Mouse (Mus musculus): ENCODE results near the gene Il20ra. TPM values are rescaled to one million over a fixed set of nuclear protein-coding genes. Genes with fewer than 3 reads are reported as not detected.

Il20ra gene
- polyA plus RNA-seq (2016; fragmentation: Nextera tagmentation; extraction: Ambion mirVana): 0.09 TPM in 1 of 2 replicates, not detected in the other

- H3K9me3 ChIP-seq (replicated peaks): no peaks in the 10 kb centered on the region
- ATAC-seq (ENCODE audit: low FRiP score): peak; percentile 60; the same call in 1 of the 2 replicates
- no peak within 1 kb of the TSS for H3K27ac ChIP-seq
- H3K36me3 ChIP-seq: no peaks in the 10 kb centered on the region
- peak within 1 kb of the TSS; percentile 45 for H3K4me3 ChIP-seq
- H3K4me1 ChIP-seq: peaks cover 4% of the 10 kb centered on the region
- H3K27me3 ChIP-seq: peaks cover 35% of the 10 kb centered on the region
- peak within 1 kb of the TSS; percentile 94 for H3K4me2 ChIP-seq (replicated peaks)
- H3K9ac ChIP-seq: peak within 1 kb of the TSS; percentile 65
- WGBS: 3% methylated on average over 29 of the region's 29 CpGs
These were observed at the start of gene Il20ra for GRCm38 (mm10) chr10:19712421-19712836. Il20ra (plus strand) TSS chr10:19712570.

- Histone ChIP-seq H3K4me2 (replicated peaks) (no peak overlapping the region), H3K4me1 (no peaks in the 10 kb centered on the region), H3K4me3 (no peak overlapping the region), H3K36me3 (no peaks in the 10 kb centered on the region), H3K9ac (no peak overlapping the region), H3K27me3 (no peaks in the 10 kb centered on the region), H3K27ac (no peak overlapping the region), H3K9me3 (replicated peaks) (no peaks in the 10 kb centered on the region)
- ATAC-seq (ENCODE audit: low FRiP score): no peak
- 89% methylated on average over 5 of the region's 5 CpGs for WGBS
These were observed 43.4 kb upstream of the Il20ra start for GRCm38 (mm10) chr10:19668973-19669372.

GRCm38 (mm10) chr10:19672015-19672414, 40.4 kb upstream of the Il20ra start:
- H3K4me2 ChIP-seq (replicated peaks): no peak overlapping the region
- no peaks in the 10 kb centered on the region for H3K9me3 ChIP-seq (replicated peaks)
- no peak overlapping the region for H3K4me3 ChIP-seq
- no peak overlapping the region for H3K9ac ChIP-seq
- no peaks in the 10 kb centered on the region for H3K27me3 ChIP-seq
- no peak for ATAC-seq (ENCODE audit: low FRiP score)
- no peaks in the 10 kb centered on the region for H3K36me3 ChIP-seq
- H3K27ac ChIP-seq: no peak overlapping the region
- H3K4me1 ChIP-seq: no peaks in the 10 kb centered on the region

GRCm38 (mm10) chr10:19673146-19673545, 39.2 kb upstream of the Il20ra start:
- no peak overlapping the region for H3K27ac ChIP-seq
- no peaks in the 10 kb centered on the region for H3K9me3 ChIP-seq (replicated peaks)

GRCm38 (mm10) chr10:19687686-19688085, 24.7 kb upstream of the Il20ra start:
- no peaks in the 10 kb centered on the region for H3K27me3 ChIP-seq
- H3K9ac ChIP-seq: no peak overlapping the region
- no peaks in the 10 kb centered on the region for H3K9me3 ChIP-seq (replicated peaks)
- no peak overlapping the region for H3K27ac ChIP-seq
- no peaks in the 10 kb centered on the region for H3K4me1 ChIP-seq
- no peaks in the 10 kb centered on the region for H3K36me3 ChIP-seq
- no peak overlapping the region for H3K4me2 ChIP-seq (replicated peaks)
- 80% methylated on average over 3 of the region's 3 CpGs for WGBS
- H3K4me3 ChIP-seq: no peak overlapping the region
- no peak for ATAC-seq (ENCODE audit: low FRiP score)

More at GRCm38 (mm10) chr10:19673146-19673545, 39.2 kb upstream of the Il20ra start:
- no peaks in the 10 kb centered on the region for H3K4me1 ChIP-seq
- no peak overlapping the region for H3K9ac ChIP-seq
- H3K4me3 ChIP-seq: no peak overlapping the region
- H3K36me3 ChIP-seq: no peaks in the 10 kb centered on the region
- no peak for ATAC-seq (ENCODE audit: low FRiP score)
- H3K27me3 ChIP-seq: no peaks in the 10 kb centered on the region
- H3K4me2 ChIP-seq (replicated peaks): no peak overlapping the region
- 92% methylated on average over 1 of the region's 1 CpGs for WGBS

- Histone ChIP-seq H3K27ac (no peak overlapping the region), H3K9me3 (replicated peaks) (no peaks in the 10 kb centered on the region), H3K4me3 (no peak overlapping the region), H3K27me3 (no peaks in the 10 kb centered on the region), H3K36me3 (no peaks in the 10 kb centered on the region), H3K4me2 (replicated peaks) (no peak overlapping the region), H3K9ac (no peak overlapping the region), H3K4me1 (no peaks in the 10 kb centered on the region)
- no peak for ATAC-seq (ENCODE audit: low FRiP score)
- WGBS: 78% methylated on average over 3 of the region's 3 CpGs
These were observed 21.1 kb upstream of the Il20ra start for GRCm38 (mm10) chr10:19691287-19691686.

GRCm38 (mm10) chr10:19691771-19692170, 20.6 kb upstream of the Il20ra start:
- ATAC-seq (ENCODE audit: low FRiP score): no peak
- no peaks in the 10 kb centered on the region for H3K36me3 ChIP-seq
- no peaks in the 10 kb centered on the region for H3K9me3 ChIP-seq (replicated peaks)
- no peaks in the 10 kb centered on the region for H3K4me1 ChIP-seq
- 82% methylated on average over 13 of the region's 13 CpGs for WGBS
- no peaks in the 10 kb centered on the region for H3K27me3 ChIP-seq
- no peak overlapping the region for H3K9ac ChIP-seq
- H3K4me2 ChIP-seq (replicated peaks): no peak overlapping the region
- no peak overlapping the region for H3K27ac ChIP-seq
- no peak overlapping the region for H3K4me3 ChIP-seq

- ATAC-seq (ENCODE audit: low FRiP score): no peak
- no peak overlapping the region for H3K4me3 ChIP-seq
- no peak overlapping the region for H3K4me2 ChIP-seq (replicated peaks)
- H3K9me3 ChIP-seq (replicated peaks): no peaks in the 10 kb centered on the region
- no peak overlapping the region for H3K27ac ChIP-seq
- no peaks in the 10 kb centered on the region for H3K27me3 ChIP-seq
- no peaks in the 10 kb centered on the region for H3K4me1 ChIP-seq
- no peak overlapping the region for H3K9ac ChIP-seq
- H3K36me3 ChIP-seq: no peaks in the 10 kb centered on the region
- 91% methylated on average over 7 of the region's 7 CpGs for WGBS
These were observed 20.0 kb upstream of the Il20ra start for GRCm38 (mm10) chr10:19692332-19692731.

GRCm38 (mm10) chr10:19692988-19693387, 19.4 kb upstream of the Il20ra start:
- Histone ChIP-seq H3K27ac (no peak overlapping the region), H3K9ac (no peak overlapping the region), H3K4me1 (no peaks in the 10 kb centered on the region), H3K36me3 (no peaks in the 10 kb centered on the region), H3K4me2 (replicated peaks) (no peak overlapping the region), H3K9me3 (replicated peaks) (no peaks in the 10 kb centered on the region), H3K27me3 (no peaks in the 10 kb centered on the region), H3K4me3 (no peak overlapping the region)
- no peak for ATAC-seq (ENCODE audit: low FRiP score)
- WGBS: 58% methylated on average over 8 of the region's 8 CpGs

- Histone ChIP-seq H3K27ac (no peak overlapping the region), H3K4me1 (no peaks in the 10 kb centered on the region), H3K9me3 (replicated peaks) (no peaks in the 10 kb centered on the region), H3K36me3 (no peaks in the 10 kb centered on the region), H3K4me2 (replicated peaks) (no peak overlapping the region), H3K9ac (no peak overlapping the region), H3K4me3 (no peak overlapping the region), H3K27me3 (no peaks in the 10 kb centered on the region)
- ATAC-seq (ENCODE audit: low FRiP score): no peak
- WGBS: 74% methylated on average over 2 of the region's 2 CpGs
These were observed 18.7 kb upstream of the Il20ra start for GRCm38 (mm10) chr10:19693629-19694028.

- no peak overlapping the region for H3K4me2 ChIP-seq (replicated peaks)
- WGBS: 84% methylated on average over 1 of the region's 1 CpGs
These were observed 13.0 kb upstream of the Il20ra start for GRCm38 (mm10) chr10:19699331-19699730.

GRCm38 (mm10) chr10:19704445-19704844, 7.9 kb upstream of the Il20ra start:
- Histone ChIP-seq H3K27me3 (no peaks in the 10 kb centered on the region), H3K36me3 (no peaks in the 10 kb centered on the region), H3K4me2 (replicated peaks) (no peak overlapping the region), H3K27ac (no peak overlapping the region), H3K9ac (no peak overlapping the region), H3K4me3 (no peak overlapping the region), H3K4me1 (no peaks in the 10 kb centered on the region), H3K9me3 (replicated peaks) (no peaks in the 10 kb centered on the region)
- ATAC-seq (ENCODE audit: low FRiP score): no peak
- WGBS: 56% methylated on average over 8 of the region's 8 CpGs

More at GRCm38 (mm10) chr10:19699331-19699730, 13.0 kb upstream of the Il20ra start:
- H3K27me3 ChIP-seq: no peaks in the 10 kb centered on the region
- H3K36me3 ChIP-seq: no peaks in the 10 kb centered on the region
- H3K9ac ChIP-seq: no peak overlapping the region
- H3K4me1 ChIP-seq: no peaks in the 10 kb centered on the region
- no peaks in the 10 kb centered on the region for H3K9me3 ChIP-seq (replicated peaks)
- H3K27ac ChIP-seq: no peak overlapping the region
- no peak for ATAC-seq (ENCODE audit: low FRiP score)
- no peak overlapping the region for H3K4me3 ChIP-seq

GRCm38 (mm10) chr10:19707768-19708167, 4.6 kb upstream of the Il20ra start:
- 67% methylated on average over 12 of the region's 12 CpGs for WGBS
- H3K9me3 ChIP-seq (replicated peaks): no peaks in the 10 kb centered on the region
- H3K9ac ChIP-seq: no peak overlapping the region
- H3K4me3 ChIP-seq: no peak overlapping the region
- no peak overlapping the region for H3K4me2 ChIP-seq (replicated peaks)
- no peaks in the 10 kb centered on the region for H3K36me3 ChIP-seq
- H3K4me1 ChIP-seq: peaks cover 3% of the 10 kb centered on the region
- no peak overlapping the region for H3K27ac ChIP-seq
- peaks cover 21% of the 10 kb centered on the region for H3K27me3 ChIP-seq
- ATAC-seq (ENCODE audit: low FRiP score): no peak

Measured in hindbrain, embryonic 12.5 days (tissue).